Mouse (Mus musculus) lung, embryonic 14.5 days (tissue): ENCODE data around the gene Slc25a51. TPM values are rescaled to one million over a fixed set of nuclear protein-coding genes. Genes with fewer than 3 reads are reported as not detected.

ENCODE experiments used
- ATAC-seq: fragments of 200-750 bp; cut with Nextera tagmentation; 2 replicates; pipeline ENCODE4 v1.8.0; 2017; ENCODE audit warnings: mild to moderate bottlenecking, moderate TSS enrichment, moderate library complexity; ENCODE audit not compliant: insufficient read depth
- DNase-seq: peaks from one replicate; pipeline ENCODE4 v3.0.0-alpha.2; 2015
- H3K27ac ChIP-seq: fragments of 300-500 bp; sonication (generic); 2 replicates; pipeline ENCODE4 v1.5.1; 2014; ENCODE audit warnings: low read depth, mild to moderate bottlenecking, moderate library complexity
- H3K27me3 ChIP-seq: fragments of 300-500 bp; sonication (generic); 2 replicates; pipeline ENCODE4 v1.6.1; 2014; ENCODE audit warnings: low read length, control low read depth; ENCODE audit not compliant: insufficient read depth
- H3K36me3 ChIP-seq: fragments of 300-500 bp; sonication (generic); 2 replicates; pipeline ENCODE4 v1.6.1; 2014; ENCODE audit warnings: control low read depth; ENCODE audit not compliant: insufficient read depth
- H3K4me1 ChIP-seq: fragments of 300-500 bp; sonication (generic); 2 replicates; pipeline ENCODE4 v1.6.1; 2014; ENCODE audit warnings: antibody characterized with exemption, control low read depth; ENCODE audit not compliant: insufficient read depth
- H3K4me2 ChIP-seq: fragments of 300-500 bp; sonication (generic); 2 replicates; pipeline ENCODE4 v1.6.1; 2014; ENCODE audit warnings: mild to moderate bottlenecking
- H3K4me3 ChIP-seq: fragments of 300-500 bp; sonication (generic); 2 replicates; pipeline ENCODE4 v1.5.1; 2014; ENCODE audit warnings: low read depth, low read length
- H3K9ac ChIP-seq: fragments of 300-500 bp; sonication (generic); 2 replicates; pipeline ENCODE4 v1.6.1; 2014
- H3K9me3 ChIP-seq: fragments of 300-500 bp; sonication (generic); 2 replicates; pipeline ENCODE4 v1.6.1; 2016; ENCODE audit warnings: low read depth, low read length, control low read depth
- CTCF ChIP-seq: IDR thresholded peaks from 2 replicates; pipeline ENCODE4 v1.5.1; 2016; ENCODE audit warnings: antibody characterized with exemption, low read depth
- WGBS: fragments of 180-500 bp; shearing (Covaris S2); extraction: QIAGEN DNeasy Blood & Tissue Kit; methylation state at CpG from one replicate; pipeline ENCODE4 v1.1.7; 2014; 5-methylcytosine and 5-hydroxymethylcytosine counted together
- polyA plus RNA-seq: library from polyadenylated mRNA; unstranded; fragments of >200 nt; fragmentation: Nextera tagmentation; extraction: Ambion mirVana; gene quantifications from 2 replicates; pipeline ENCODE4 v1.2.1, GENCODE M21; 2014

The Slc25a51 gene
- polyA plus RNA-seq, 1 experiment from 2014 or later: 69.0 TPM

- DNase-seq (no peak), ATAC-seq (peak; percentile 16; the same call in 1 of the 2 replicates)
- Histone ChIP-seq H3K4me1 (peaks cover 12% of the 10 kb centered on the region), H3K4me2 (no peak overlapping the region), H3K9ac (no peak overlapping the region), H3K4me3 (no peak overlapping the region), H3K27me3 (no peaks in the 10 kb centered on the region), H3K9me3 (no peaks in the 10 kb centered on the region), H3K36me3 (peaks cover 3% of the 10 kb centered on the region; the same call in 1 of the 2 replicates), H3K27ac (no peak overlapping the region)
- TF ChIP-seq CTCF: no peak
- 51% methylated on average over 7 of the region's 7 CpGs for WGBS
Measured at GRCm38 (mm10) chr4:45436383-45436913, 27.9 kb upstream of the Slc25a51 start.

- no peak overlapping the region for H3K4me2 ChIP-seq
- no peaks in the 10 kb centered on the region for H3K27me3 ChIP-seq
- H3K9me3 ChIP-seq: no peaks in the 10 kb centered on the region
- TF ChIP-seq CTCF: peak; percentile 29; the same call in 1 of the 2 replicates
- H3K27ac ChIP-seq: peak overlapping the region; percentile 25; the same call in 1 of the 2 replicates
- H3K4me3 ChIP-seq: no peak overlapping the region
- DNase-seq (peak; percentile 56), ATAC-seq (no peak; the same call in 1 of the 2 replicates)
- no peak overlapping the region for H3K9ac ChIP-seq
- WGBS: 40% methylated on average over 2 of the region's 2 CpGs
- peaks cover 3% of the 10 kb centered on the region; the same call in 1 of the 2 replicates for H3K36me3 ChIP-seq
- peaks cover 12% of the 10 kb centered on the region for H3K4me1 ChIP-seq
Measured at GRCm38 (mm10) chr4:45435899-45436298, 27.3 kb upstream of the Slc25a51 start.

DNA sequence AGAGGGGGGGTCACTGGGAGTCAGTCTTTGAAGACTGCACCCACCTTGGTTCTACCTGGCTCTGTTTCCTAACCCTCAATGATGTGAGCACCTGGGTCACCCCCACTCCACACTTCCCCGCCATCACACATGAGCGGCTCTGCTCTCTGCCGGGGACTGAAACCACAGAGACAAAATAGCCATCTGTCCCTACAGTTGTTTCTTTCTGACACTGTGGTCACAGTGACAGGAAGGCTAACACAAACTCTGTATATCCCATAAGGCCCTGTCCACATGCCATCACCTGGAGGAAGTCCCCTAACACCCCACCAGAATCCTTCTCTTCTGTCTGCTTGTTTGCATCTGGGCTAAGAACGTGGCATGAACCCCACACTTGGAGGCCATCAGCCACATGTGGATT is 26.1 kb upstream of the Slc25a51 start:
- Histone ChIP-seq H3K9me3 (no peaks in the 10 kb centered on the region), H3K36me3 (0 out of 2 replicates have a peak, but pooled peaks cover 3% of the 10 kb centered on the region), H3K4me2 (no peak overlapping the region), H3K27ac (no peak overlapping the region), H3K4me1 (peaks cover 12% of the 10 kb centered on the region), H3K4me3 (no peak overlapping the region), H3K9ac (no peak overlapping the region), H3K27me3 (no peaks in the 10 kb centered on the region)
- DNase-seq (no peak), ATAC-seq (no peak)
- no peak for TF ChIP-seq CTCF
- WGBS: 70% methylated on average over 4 of the region's 4 CpGs

GRCm38 (mm10) chr4:45434071-45434470 is 25.5 kb upstream of the Slc25a51 start:
- H3K4me1 ChIP-seq: peaks cover 12% of the 10 kb centered on the region

GRCm38 (mm10) chr4:45431806-45432205 is 23.2 kb upstream of the Slc25a51 start:
- H3K27ac ChIP-seq: no peak overlapping the region
- H3K9ac ChIP-seq: no peak overlapping the region
- TF ChIP-seq CTCF: no peak
- H3K9me3 ChIP-seq: no peaks in the 10 kb centered on the region
- 0 out of 2 replicates have a peak, but pooled peaks cover 3% of the 10 kb centered on the region for H3K36me3 ChIP-seq
- H3K4me1 ChIP-seq: peaks cover 11% of the 10 kb centered on the region
- WGBS: 80% methylated on average over 3 of the region's 3 CpGs
- no peak overlapping the region for H3K4me2 ChIP-seq
- no peak overlapping the region for H3K4me3 ChIP-seq
- H3K27me3 ChIP-seq: no peaks in the 10 kb centered on the region
- ATAC-seq (no peak), DNase-seq (no peak)

More at GRCm38 (mm10) chr4:45434071-45434470, 25.5 kb upstream of the Slc25a51 start:
- TF ChIP-seq CTCF: no peak
- 88% methylated on average over 12 of the region's 12 CpGs for WGBS
- Histone ChIP-seq H3K27ac (no peak overlapping the region), H3K27me3 (no peaks in the 10 kb centered on the region), H3K9ac (no peak overlapping the region), H3K9me3 (no peaks in the 10 kb centered on the region), H3K4me2 (no peak overlapping the region), H3K4me3 (no peak overlapping the region), H3K36me3 (0 out of 2 replicates have a peak, but pooled peaks cover 3% of the 10 kb centered on the region)
- ATAC-seq: no peak
- DNase-seq: no peak

DNA sequence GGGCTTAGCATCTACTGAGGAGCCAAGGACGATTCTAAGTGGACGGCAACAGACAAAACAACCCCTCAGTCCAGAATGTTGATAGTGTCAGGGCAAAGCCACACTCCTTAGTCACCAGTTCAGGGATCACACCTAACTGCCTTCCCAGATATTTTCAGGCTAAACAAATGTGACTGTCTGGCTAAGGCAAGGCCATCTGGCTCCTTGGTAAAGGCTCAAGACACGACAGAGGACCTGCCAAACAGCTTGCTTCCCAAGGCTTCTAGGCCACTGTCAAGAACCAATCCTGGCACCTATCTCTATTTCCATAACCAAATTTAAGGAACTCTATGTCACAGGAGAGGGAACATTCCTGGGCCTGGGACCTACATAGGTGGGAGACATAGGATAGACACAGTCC is 22.8 kb upstream of the Slc25a51 start:
- Histone ChIP-seq H3K27me3 (no peaks in the 10 kb centered on the region), H3K36me3 (0 out of 2 replicates have a peak, but pooled peaks cover 3% of the 10 kb centered on the region), H3K4me1 (peaks cover 7% of the 10 kb centered on the region), H3K4me3 (no peak overlapping the region), H3K9me3 (no peaks in the 10 kb centered on the region), H3K27ac (no peak overlapping the region), H3K9ac (no peak overlapping the region), H3K4me2 (no peak overlapping the region)
- TF ChIP-seq CTCF: no peak
- no peak for ATAC-seq
- WGBS: 80% methylated on average over 3 of the region's 3 CpGs
- DNase-seq: no peak

- ATAC-seq (no peak), DNase-seq (no peak)
- Histone ChIP-seq H3K36me3 (0 out of 2 replicates have a peak, but pooled peaks cover 3% of the 10 kb centered on the region), H3K27me3 (no peaks in the 10 kb centered on the region), H3K4me1 (no peaks in the 10 kb centered on the region), H3K9ac (no peak overlapping the region), H3K27ac (no peak overlapping the region), H3K9me3 (no peaks in the 10 kb centered on the region), H3K4me2 (no peak overlapping the region), H3K4me3 (no peak overlapping the region)
- WGBS: 80% methylated on average over 7 of the region's 7 CpGs
- no peak for TF ChIP-seq CTCF
Measured at GRCm38 (mm10) chr4:45429451-45429850, 20.9 kb upstream of the Slc25a51 start.
